15 mouse cellular contexts compared by ENCODE assay signal in the genomic region with DNA sequence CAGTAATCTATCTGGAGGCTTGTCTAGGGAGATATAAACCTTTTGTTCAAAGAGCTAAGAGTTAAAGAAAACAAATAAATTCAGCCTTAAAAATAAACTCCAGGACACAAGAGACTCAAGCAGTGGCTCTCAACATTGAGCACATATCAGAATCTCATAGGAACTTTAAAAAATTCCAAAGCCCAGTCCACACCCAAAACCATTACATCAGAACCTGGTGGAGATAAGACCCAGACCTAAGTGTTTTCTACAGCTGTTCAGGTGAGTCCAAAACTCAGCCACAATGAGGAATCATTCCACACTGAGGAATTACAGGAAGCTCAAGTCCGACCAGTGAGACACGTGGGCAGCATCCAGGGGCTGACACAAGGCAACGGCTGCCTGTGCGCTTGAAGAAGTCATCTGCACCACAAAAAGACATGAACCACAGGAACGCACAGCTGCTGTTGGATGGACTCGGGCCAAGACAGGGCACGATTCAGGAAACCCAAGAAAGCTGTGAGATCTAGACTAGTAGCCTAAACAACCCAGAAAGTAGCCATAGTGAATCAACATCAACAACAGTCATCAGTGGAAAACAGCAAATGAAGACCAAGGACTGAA.
DNase-seq lines count a peak whose midpoint lies in the region; ATAC-seq lines count a peak whose summit lies in the region.
"Had no signal": no experiment of that assay in that cellular context is flagged by ENCODE, and none has a peak within 500 bp of the region (broad histone marks: within the 10 kb centered on the region; RNA-seq: fewer than 3 reads in every experiment).

No protein-coding gene starts in this region.

- no peaks in the 10 kb centered on the region for H3K36me3 ChIP-seq in limb, embryonic 10.5 days
- H3K36me3 ChIP-seq: heart, embryonic 10.5 days; neural tube, embryonic 13.5 days had no signal

- no peaks in the 10 kb centered on the region for H3K4me1 ChIP-seq in limb, embryonic 10.5 days
- H3K4me1 ChIP-seq: heart, embryonic 10.5 days; neural tube, embryonic 13.5 days had no signal

- peak; percentile 21 for DNase-seq in heart, adult 8-10 months (ENCODE audit: low spot score)
- DNase-seq in heart, postnatal 10 days, result no peak
- peak; percentile 57 for DNase-seq in T-cell, adult 2 months (ENCODE audit: low spot score)
- peak; percentile 13 for DNase-seq in lung, postnatal 10 days
- peak; percentile 23 for DNase-seq in thymus, postnatal 0 days (ENCODE audit: low spot score)
- no peak for DNase-seq in limb, embryonic 10.5 days (ENCODE audit: low spot score)
- DNase-seq: embryo, embryonic 11 days; right cerebral cortex, postnatal 4 days had no signal

- ATAC-seq in inflammation-experienced regulatory T-cells, adult 6 months, result no peak
- ATAC-seq: activated CD4-positive, CD25-positive, alpha-beta regulatory T cell, adult 4 months had no signal

- no peaks in the 10 kb centered on the region for H3K27me3 ChIP-seq in limb, embryonic 10.5 days (ENCODE audit: low read depth, poor library complexity, severe bottlenecking)
- H3K27me3 ChIP-seq: neural tube, embryonic 13.5 days had no signal

- no peaks in the 10 kb centered on the region for H3K9me3 ChIP-seq in limb, embryonic 10.5 days (replicated peaks)
- H3K9me3 ChIP-seq: heart, embryonic 10.5 days; neural tube, embryonic 13.5 days had no signal

- intact Hi-C loops in heart, postnatal 10 days (cut with DNase I), result no loop called here

- no peak overlapping the region for H3K27ac ChIP-seq in limb, embryonic 10.5 days
- H3K27ac ChIP-seq: heart, embryonic 10.5 days; hindbrain, embryonic 14.5 days; kidney, postnatal 0 days; left cerebral cortex, adult 2 months; neural tube, embryonic 13.5 days had no signal

- 96% methylated on average over 7 of the region's 7 CpGs for WGBS in limb, embryonic 10.5 days

- no peak overlapping the region for H3K4me3 ChIP-seq in limb, embryonic 10.5 days
- H3K4me3 ChIP-seq: heart, embryonic 10.5 days; left cerebral cortex, adult 2 months; neural tube, embryonic 13.5 days had no signal

Comparison
In these comparisons a context has a peak if more than half of its experiments do, and no peak if none do; other contexts are left out.
1. DNase-seq: peak in heart, adult 8-10 months (single experiment), T-cell, adult 2 months (single experiment), lung, postnatal 10 days (single experiment) and thymus, postnatal 0 days (single experiment); none in heart, postnatal 10 days (0 of 2) and limb, embryonic 10.5 days (single experiment).